Mouse (Mus musculus): ENCODE measurements around the gene Pex5.
"Not testable (repeated sequence)": the region's sequence is repeated elsewhere in the genome, so short reads cannot be mapped to it uniquely, and the experiment has no call there.

The Pex5 gene

DNA sequence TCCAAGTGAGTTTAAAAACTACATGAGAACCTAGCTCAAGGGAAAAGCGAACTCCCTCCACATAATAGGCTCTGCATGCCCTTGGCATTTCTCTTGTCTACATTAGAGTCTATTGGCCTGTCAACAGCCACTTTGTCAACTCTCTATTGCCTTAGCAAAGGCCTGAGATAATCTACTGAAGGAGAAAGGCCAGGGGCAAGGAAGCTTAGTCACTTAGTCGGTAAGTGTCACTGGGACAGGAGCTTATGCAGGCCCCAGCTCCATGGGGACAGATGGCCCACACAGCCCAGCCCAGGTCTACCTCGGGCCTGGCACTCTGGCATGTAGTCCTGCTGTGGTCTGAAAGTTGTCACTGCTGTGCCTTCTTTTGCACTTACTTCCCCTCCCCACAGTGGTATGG lies 11.7 kb upstream of the Pex5 start:
- no peak for DNase-seq

DNA sequence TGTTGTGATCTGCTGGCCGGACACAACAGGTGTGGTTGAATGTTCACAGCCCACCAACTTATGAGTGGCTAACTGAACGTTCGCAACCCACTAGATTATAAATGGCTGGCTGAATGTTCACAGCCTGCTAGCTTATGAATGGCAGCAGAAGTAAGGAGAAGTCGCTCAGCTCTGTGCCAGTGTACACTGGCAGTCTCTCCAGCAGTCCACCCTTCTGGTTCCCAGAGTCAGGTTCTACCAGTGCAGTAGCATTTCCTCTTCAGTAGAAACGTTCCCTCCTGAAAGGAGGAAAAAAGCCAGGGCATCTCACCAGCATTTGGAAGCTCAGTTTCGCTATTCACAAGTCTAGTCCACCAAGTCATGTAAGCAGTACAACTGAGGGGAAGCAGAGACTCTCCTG lies 10.7 kb upstream of the Pex5 start:
- no peak for DNase-seq

- not testable (repeated sequence) for DNase-seq
Observed at GRCm38 (mm10) chr6:124425042-124425441, 10.2 kb upstream of the Pex5 start.

- no peak for DNase-seq
Observed at GRCm38 (mm10) chr6:124424068-124424498, 9.2 kb upstream of the Pex5 start.

GRCm38 (mm10) chr6:124418686-124419085 lies 3.8 kb upstream of the Pex5 start:
- no peak for DNase-seq

- peak; percentile 96 for DNase-seq
Observed at GRCm38 (mm10) chr6:124415347-124416088, 651 bp upstream of the Pex5 start.

DNA sequence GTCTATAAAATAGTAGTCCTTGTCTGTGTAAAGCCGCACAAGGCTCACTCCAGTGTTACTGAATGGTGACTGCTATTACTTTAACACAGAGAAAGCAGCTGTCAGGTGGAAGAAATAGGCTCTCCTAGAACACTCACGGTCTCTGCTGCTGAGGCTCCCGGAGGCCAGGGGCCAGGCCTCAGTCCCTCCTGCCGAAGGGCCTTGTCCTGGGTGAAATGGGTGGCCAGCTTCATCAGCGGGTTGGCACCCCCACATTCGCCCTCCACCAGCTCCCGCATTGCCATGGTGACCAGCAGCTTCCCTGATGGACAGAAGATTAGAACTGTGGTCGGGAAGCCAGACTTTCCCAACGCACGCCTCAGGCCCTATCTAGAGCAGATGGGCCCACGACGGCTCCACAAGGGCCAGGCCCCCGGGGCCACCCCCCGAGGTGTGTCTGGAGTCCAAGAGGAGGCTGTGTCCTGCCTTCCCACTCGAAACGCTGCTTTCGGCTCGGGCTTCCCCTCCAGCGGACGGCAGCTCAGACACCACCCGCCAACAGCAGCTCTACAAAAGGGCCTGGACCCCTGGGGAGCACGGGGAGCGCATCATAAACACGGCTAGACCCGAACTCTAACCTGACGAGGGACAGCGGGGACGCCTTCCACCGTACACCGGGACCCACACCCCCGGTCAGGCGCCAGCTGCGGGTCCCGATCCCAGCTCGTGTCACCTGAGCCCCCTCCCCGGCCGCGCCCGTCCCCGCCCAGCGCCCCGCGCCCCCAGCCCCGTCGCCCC lies 529 bp downstream of the Pex5 start:
- DNase-seq, result no peak

GRCm38 (mm10) chr6:124413770-124414149 lies 1.1 kb downstream of the Pex5 start:
- DNase-seq, result no peak

- DNase-seq, result peak; percentile 57
Observed at GRCm38 (mm10) chr6:124408355-124408754, 6.5 kb downstream of the Pex5 start.

- DNase-seq, result no peak
Observed at GRCm38 (mm10) chr6:124407180-124407579, 7.7 kb downstream of the Pex5 start.

DNA sequence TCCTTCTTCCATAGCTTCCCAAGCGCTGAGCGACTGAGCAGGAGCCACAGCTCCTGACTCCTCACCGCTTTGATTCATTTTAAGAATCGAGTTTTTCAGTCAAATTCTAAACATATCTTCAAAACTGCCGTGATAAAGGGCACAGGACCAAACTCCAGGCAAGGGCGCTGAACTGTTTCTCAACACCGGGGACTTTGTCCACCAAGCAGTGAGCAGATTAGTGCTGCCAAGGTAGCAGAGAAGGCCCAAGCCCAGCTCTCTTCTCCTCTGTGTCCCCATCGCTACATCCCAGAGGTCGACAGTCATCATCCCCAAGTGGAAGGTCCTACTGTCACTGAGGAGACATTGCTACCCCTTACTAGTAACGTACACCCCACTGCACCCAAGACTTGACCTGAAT lies 8.5 kb downstream of the Pex5 start:
- DNase-seq, result peak; percentile 67

DNA sequence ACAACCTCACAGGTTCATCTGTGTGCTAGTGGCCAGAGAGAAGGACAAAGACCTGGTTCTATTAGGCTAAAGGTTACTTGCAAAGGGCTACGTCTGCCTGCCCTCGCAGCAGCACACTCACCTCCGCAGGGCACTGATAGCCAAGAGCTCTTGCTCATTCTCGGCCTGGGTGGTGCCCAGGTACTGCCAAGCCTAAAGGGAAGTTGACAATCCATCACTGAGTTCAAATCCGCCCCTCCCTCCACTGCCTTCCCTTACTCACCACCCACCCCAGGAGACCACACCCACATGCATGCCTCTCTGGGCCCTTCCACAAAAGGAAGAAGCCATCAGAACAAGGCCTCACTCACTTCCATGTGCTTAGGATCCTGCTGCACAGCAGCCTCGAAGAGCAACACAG lies 15.1 kb downstream of the Pex5 start:
- DNase-seq, result peak; percentile 85

DNA sequence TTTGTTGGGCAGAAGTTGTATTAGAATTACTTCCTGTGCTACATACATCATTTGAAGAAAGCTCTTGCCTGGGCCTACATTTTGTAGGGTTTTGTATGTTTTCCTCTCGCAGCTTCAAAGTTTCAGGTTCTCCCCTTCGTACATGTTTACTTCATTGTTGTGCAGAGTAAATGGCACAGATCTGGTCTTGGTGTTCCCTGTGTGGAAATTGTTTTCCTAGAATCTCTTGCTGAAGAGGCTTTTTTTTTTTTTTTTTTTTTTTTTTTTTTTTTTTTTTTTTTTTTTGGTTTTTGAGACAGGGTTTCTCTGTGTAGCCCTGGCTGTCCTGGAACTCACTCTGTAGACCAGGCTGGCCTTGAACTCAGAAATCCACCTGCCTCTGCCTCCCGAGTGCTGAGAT lies 19.9 kb downstream of the Pex5 start:
- DNase-seq, result not testable (repeated sequence)

DNA sequence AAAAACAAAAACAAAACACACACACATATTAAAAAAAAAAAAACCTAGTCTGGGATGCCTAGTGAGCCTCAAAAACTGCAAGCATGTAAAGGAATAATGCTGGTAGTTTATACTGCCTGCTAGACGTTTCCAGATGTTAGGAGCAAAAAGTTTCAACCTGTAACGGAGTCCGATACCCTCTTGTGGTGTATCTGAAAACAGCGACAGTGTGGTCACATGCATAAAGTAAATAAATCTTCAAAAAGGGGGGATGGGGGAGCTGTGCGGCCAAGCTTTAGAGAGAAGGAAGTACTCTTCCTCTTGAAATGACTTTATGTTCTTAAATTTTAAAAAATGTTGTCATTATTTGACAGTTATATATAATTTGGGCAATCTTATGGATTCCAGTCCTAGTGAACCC lies 34.7 kb downstream of the Pex5 start:
- peak; percentile 79 for DNase-seq

GRCm38 (mm10) chr6:124379331-124379730 lies 35.5 kb downstream of the Pex5 start:
- DNase-seq, result peak; percentile 89

- peak; percentile 84 for DNase-seq
Observed at GRCm38 (mm10) chr6:124377494-124378255, 37.2 kb downstream of the Pex5 start.

GRCm38 (mm10) chr6:124376311-124376710 lies 38.6 kb downstream of the Pex5 start:
- peak; percentile 58 for DNase-seq

DNA sequence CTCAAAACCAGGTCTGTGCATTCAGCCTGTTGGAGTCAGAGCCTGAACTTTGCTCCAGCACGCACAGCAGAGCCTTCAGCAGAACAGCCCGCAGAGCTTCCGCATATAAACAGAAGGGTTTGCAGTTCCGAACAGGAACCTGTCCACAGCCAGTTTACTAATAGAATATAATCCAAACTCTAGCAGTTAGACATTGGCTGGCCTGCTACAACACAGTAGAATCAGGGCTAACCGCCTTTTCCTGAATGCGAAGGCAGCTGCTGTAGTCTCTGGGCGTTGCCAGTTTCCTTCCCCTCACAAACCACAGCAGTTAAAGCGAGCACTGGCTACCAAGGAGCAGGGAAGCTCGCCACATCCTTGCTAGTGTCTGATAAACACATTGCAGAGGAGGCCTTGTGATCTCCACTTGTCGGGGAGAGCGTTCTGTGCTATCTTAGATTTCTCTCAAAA lies 39.4 kb downstream of the Pex5 start:
- peak; percentile 99 for DNase-seq

- peak; percentile 51 for DNase-seq
Observed at GRCm38 (mm10) chr6:124374683-124375082, 40.2 kb downstream of the Pex5 start.

- DNase-seq, result peak; percentile 89
Observed at GRCm38 (mm10) chr6:124373584-124374206, 41.2 kb downstream of the Pex5 start.

DNA sequence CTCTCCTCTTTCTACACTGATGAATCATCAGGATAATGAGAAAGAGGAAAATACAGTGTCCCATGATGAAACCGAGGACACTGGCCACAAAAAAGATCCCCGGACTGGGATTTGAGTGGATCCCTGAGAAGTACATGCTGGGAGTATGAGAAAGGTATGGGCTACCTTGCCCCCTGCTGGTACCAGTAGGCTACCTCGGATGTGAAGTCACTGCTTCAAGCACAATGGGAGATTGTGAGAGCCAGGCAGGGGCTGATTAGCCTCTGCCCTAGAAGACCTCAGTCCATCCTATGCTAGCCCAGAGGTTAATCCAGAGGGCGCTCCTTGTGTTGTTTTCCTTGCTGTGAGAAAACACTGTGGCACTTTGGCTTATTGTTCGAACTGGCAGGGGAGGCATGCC lies 50.5 kb downstream of the Pex5 start:
- DNase-seq, result no peak

- peak; percentile 64 for DNase-seq
Observed at GRCm38 (mm10) chr6:124360549-124360948, 54.3 kb downstream of the Pex5 start.

- DNase-seq, result peak; percentile 91
Observed at GRCm38 (mm10) chr6:124358953-124359352, 55.9 kb downstream of the Pex5 start.
